Mouse (Mus musculus) testis, adult 2 months (tissue): Measurements from ENCODE around the gene Hdhd3.

ENCODE experiments used
- CTCF ChIP-seq: fragments of 200-500 bp; IDR thresholded peaks from 2 replicates; pipeline ENCODE4 v1.5.1; 2012; ENCODE audit warnings: low read depth, mild to moderate bottlenecking, inconsistent platforms, low read length, moderate library complexity; ENCODE audit not compliant: control insufficient read depth, insufficient read depth, insufficient replicate concordance
- POLR2A ChIP-seq: fragments of 200-500 bp; IDR thresholded peaks from 2 replicates; pipeline ENCODE4 v1.6.1; 2012; ENCODE audit warnings: low read depth, mild to moderate bottlenecking, inconsistent platforms, low read length, moderate library complexity; ENCODE audit not compliant: control insufficient read depth

- no peak for TF ChIP-seq CTCF
- no peak for TF ChIP-seq POLR2A
These were observed 23.0 kb upstream of the Hdhd3 start for GRCm38 (mm10) chr4:62526256-62526655.
